Mouse (Mus musculus): ENCODE results near the gene Ctdspl. TPM values are rescaled to one million over a fixed set of nuclear protein-coding genes. Genes with fewer than 3 reads are reported as not detected.

Ctdspl gene
- polyA plus RNA-seq, 1 experiment from 2014 or later: 13.6 TPM

GRCm38 (mm10) chr9:118974148-118974547 is 47.9 kb downstream of the Ctdspl start:
- Histone ChIP-seq H3K4me1 (ENCODE audit: control insufficient read depth, insufficient read depth, low read length) (peaks cover 34% of the 10 kb centered on the region), H3K9me3 (ENCODE audit: control insufficient read depth, low read length) (no peaks in the 10 kb centered on the region), H3K27me3 (ENCODE audit: control insufficient read depth, insufficient read depth, low read length) (no peaks in the 10 kb centered on the region), H3K27ac (replicated peaks; ENCODE audit: low read depth, low read length) (peak overlapping the region; percentile 31; the same call in 1 of the 2 replicates), H3K9ac (ENCODE audit: low read length) (no peak overlapping the region), H3K36me3 (ENCODE audit: control insufficient read depth, insufficient read depth, low read length) (no peaks in the 10 kb centered on the region), H3K4me2 (ENCODE audit: low read depth, severe bottlenecking) (no peak overlapping the region), H3K4me3 (ENCODE audit: low read depth, low read length) (no peak overlapping the region)
- WGBS: 31% methylated on average over 5 of the region's 5 CpGs
- no peak for ATAC-seq (ENCODE audit: insufficient number of reproducible peaks, low FRiP score, low TSS enrichment, low read depth)
- DNase-seq (ENCODE audit: low spot score): no peak

DNA sequence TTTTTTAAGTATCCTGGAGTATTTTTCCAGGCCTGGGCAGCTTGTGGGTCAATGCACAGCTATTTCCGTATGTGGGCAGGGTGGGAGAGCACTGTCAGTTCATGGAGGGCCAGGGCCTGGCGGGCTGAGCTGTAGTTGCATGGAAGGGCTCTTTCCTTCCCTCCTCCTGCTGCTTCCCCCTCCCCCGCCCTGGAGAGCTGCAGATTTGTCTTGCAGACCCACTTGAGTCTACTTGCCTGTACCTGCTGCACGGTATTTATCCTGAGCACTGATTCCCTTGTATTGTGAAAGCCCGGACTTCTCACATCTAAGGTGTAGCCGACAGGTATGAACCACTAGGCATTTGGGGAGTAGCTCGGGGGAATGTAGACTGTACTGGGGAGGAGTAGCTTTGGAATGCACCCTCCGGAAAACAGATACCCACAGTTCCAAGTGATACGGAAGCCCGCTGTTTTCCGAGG is 49.0 kb downstream of the Ctdspl start:
- ATAC-seq (ENCODE audit: insufficient number of reproducible peaks, low FRiP score, low TSS enrichment, low read depth) (no peak), DNase-seq (ENCODE audit: low spot score) (peak; percentile 53)
- no peak overlapping the region for H3K4me2 ChIP-seq (ENCODE audit: low read depth, severe bottlenecking)
- peak overlapping the region; percentile 59; the same call in 1 of the 2 replicates for H3K27ac ChIP-seq (replicated peaks; ENCODE audit: low read depth, low read length)
- no peak overlapping the region for H3K9ac ChIP-seq (ENCODE audit: low read length)
- no peaks in the 10 kb centered on the region for H3K9me3 ChIP-seq (ENCODE audit: control insufficient read depth, low read length)
- no peak overlapping the region for H3K4me3 ChIP-seq (ENCODE audit: low read depth, low read length)
- WGBS: 65% methylated on average over 11 of the region's 11 CpGs
- no peaks in the 10 kb centered on the region for H3K36me3 ChIP-seq (ENCODE audit: control insufficient read depth, insufficient read depth, low read length)
- peaks cover 42% of the 10 kb centered on the region for H3K4me1 ChIP-seq (ENCODE audit: control insufficient read depth, insufficient read depth, low read length)
- no peaks in the 10 kb centered on the region for H3K27me3 ChIP-seq (ENCODE audit: control insufficient read depth, insufficient read depth, low read length)

GRCm38 (mm10) chr9:118975758-118976157 is 49.5 kb downstream of the Ctdspl start:
- 48% methylated on average over 9 of the region's 9 CpGs for WGBS
- no peak for ATAC-seq (ENCODE audit: insufficient number of reproducible peaks, low FRiP score, low TSS enrichment, low read depth)
- Histone ChIP-seq H3K9me3 (ENCODE audit: control insufficient read depth, low read length) (no peaks in the 10 kb centered on the region), H3K4me1 (ENCODE audit: control insufficient read depth, insufficient read depth, low read length) (peaks cover 47% of the 10 kb centered on the region), H3K27ac (replicated peaks; ENCODE audit: low read depth, low read length) (peak overlapping the region; percentile 59; the same call in 1 of the 2 replicates), H3K27me3 (ENCODE audit: control insufficient read depth, insufficient read depth, low read length) (no peaks in the 10 kb centered on the region), H3K4me2 (ENCODE audit: low read depth, severe bottlenecking) (no peak overlapping the region), H3K4me3 (ENCODE audit: low read depth, low read length) (no peak overlapping the region), H3K36me3 (ENCODE audit: control insufficient read depth, insufficient read depth, low read length) (no peaks in the 10 kb centered on the region), H3K9ac (ENCODE audit: low read length) (no peak overlapping the region)
- DNase-seq (ENCODE audit: low spot score): no peak

DNA sequence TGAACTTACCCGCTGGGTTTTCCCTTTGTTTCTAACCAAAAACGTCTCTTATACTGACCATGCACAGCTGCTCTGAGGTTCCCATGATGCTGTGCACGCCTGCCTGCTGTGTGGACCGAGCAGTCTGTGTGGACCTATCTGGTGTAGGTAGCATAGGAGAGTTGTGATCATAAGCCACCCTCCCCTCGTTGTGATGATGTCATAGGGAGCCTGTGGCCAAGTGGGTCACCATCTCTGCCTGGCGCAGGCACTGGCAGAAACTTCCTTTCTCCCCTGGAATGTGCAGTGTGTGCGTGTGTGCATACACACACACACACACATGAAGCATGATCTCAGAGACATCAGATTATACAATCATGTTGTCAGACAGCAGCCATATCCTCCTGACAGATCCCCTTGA is 50.3 kb downstream of the Ctdspl start:
- no peak for ATAC-seq (ENCODE audit: insufficient number of reproducible peaks, low FRiP score, low TSS enrichment, low read depth)
- Histone ChIP-seq H3K9me3 (ENCODE audit: control insufficient read depth, low read length) (no peaks in the 10 kb centered on the region), H3K27me3 (ENCODE audit: control insufficient read depth, insufficient read depth, low read length) (no peaks in the 10 kb centered on the region), H3K4me3 (ENCODE audit: low read depth, low read length) (no peak overlapping the region), H3K4me2 (ENCODE audit: low read depth, severe bottlenecking) (no peak overlapping the region), H3K27ac (replicated peaks; ENCODE audit: low read depth, low read length) (no peak overlapping the region; the same call in 1 of the 2 replicates), H3K36me3 (ENCODE audit: control insufficient read depth, insufficient read depth, low read length) (no peaks in the 10 kb centered on the region), H3K4me1 (ENCODE audit: control insufficient read depth, insufficient read depth, low read length) (peaks cover 55% of the 10 kb centered on the region), H3K9ac (ENCODE audit: low read length) (no peak overlapping the region)
- 89% methylated on average over 7 of the region's 7 CpGs for WGBS
- DNase-seq (ENCODE audit: low spot score): no peak

DNA sequence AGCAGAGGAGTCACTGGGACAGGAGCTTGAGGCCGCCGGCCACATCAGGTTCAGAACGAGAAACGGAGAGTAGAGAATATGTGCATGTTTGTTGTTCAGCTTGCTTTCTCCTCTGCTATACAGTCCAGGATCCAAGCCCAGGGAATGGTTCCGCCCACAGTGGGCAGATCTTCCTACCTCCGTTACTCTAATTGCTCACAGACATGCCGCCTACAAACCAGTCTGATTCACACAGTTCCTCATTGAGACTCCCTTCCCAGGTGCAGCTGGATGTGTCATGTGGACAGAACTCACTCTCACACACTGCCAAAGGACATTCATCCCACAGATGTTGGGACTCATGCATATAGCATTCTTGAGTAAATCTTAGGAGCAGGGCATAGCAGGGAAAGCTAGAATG is 51.2 kb downstream of the Ctdspl start:
- DNase-seq (ENCODE audit: low spot score) (no peak), ATAC-seq (ENCODE audit: insufficient number of reproducible peaks, low FRiP score, low TSS enrichment, low read depth) (no peak)
- no peaks in the 10 kb centered on the region for H3K9me3 ChIP-seq (ENCODE audit: control insufficient read depth, low read length)
- H3K9ac ChIP-seq (ENCODE audit: low read length): no peak overlapping the region
- no peaks in the 10 kb centered on the region for H3K27me3 ChIP-seq (ENCODE audit: control insufficient read depth, insufficient read depth, low read length)
- H3K4me2 ChIP-seq (ENCODE audit: low read depth, severe bottlenecking): no peak overlapping the region
- H3K27ac ChIP-seq (replicated peaks; ENCODE audit: low read depth, low read length): 0 out of 2 replicates have a peak overlapping the region, but pooled peaks have one; percentile 25
- H3K4me3 ChIP-seq (ENCODE audit: low read depth, low read length): no peak overlapping the region
- no peaks in the 10 kb centered on the region for H3K36me3 ChIP-seq (ENCODE audit: control insufficient read depth, insufficient read depth, low read length)
- WGBS: 91% methylated on average over 7 of the region's 7 CpGs
- H3K4me1 ChIP-seq (ENCODE audit: control insufficient read depth, insufficient read depth, low read length): peaks cover 58% of the 10 kb centered on the region

DNA sequence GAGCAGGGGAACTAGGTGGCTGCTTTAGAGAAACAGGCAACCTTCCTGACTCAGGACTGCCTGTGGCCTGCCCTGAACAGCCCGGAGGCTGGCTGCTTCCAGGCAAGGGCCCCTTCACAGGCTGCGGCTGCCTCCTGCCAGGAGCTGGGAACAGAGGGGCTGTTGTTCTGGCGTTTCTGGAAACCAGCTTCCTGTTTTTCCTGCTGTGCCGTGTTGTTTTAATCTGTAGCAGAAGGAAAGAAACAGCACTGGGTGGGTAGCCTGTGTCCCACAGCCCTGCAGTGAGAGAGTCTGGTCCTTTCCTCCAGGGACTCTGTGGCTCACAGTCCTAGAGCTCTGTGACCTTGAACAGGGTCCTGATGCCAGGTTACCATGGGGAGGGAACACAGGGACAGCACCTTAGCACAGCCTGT is 54.2 kb downstream of the Ctdspl start:
- H3K27me3 ChIP-seq (ENCODE audit: control insufficient read depth, insufficient read depth, low read length): no peaks in the 10 kb centered on the region
- H3K4me3 ChIP-seq (ENCODE audit: low read depth, low read length): no peak overlapping the region
- H3K9ac ChIP-seq (ENCODE audit: low read length): peak overlapping the region; percentile 37; the same call in 1 of the 2 replicates
- peak; percentile 78 for DNase-seq (ENCODE audit: low spot score)
- H3K36me3 ChIP-seq (ENCODE audit: control insufficient read depth, insufficient read depth, low read length): no peaks in the 10 kb centered on the region
- peak; percentile 85 for ATAC-seq (ENCODE audit: insufficient number of reproducible peaks, low FRiP score, low TSS enrichment, low read depth)
- peaks cover 53% of the 10 kb centered on the region for H3K4me1 ChIP-seq (ENCODE audit: control insufficient read depth, insufficient read depth, low read length)
- 5% methylated on average over 4 of the region's 4 CpGs for WGBS
- no peaks in the 10 kb centered on the region for H3K9me3 ChIP-seq (ENCODE audit: control insufficient read depth, low read length)
- H3K4me2 ChIP-seq (ENCODE audit: low read depth, severe bottlenecking): 0 out of 2 replicates have a peak overlapping the region, but pooled peaks have one; percentile 15
- peak overlapping the region; percentile 97 for H3K27ac ChIP-seq (replicated peaks; ENCODE audit: low read depth, low read length)

DNA sequence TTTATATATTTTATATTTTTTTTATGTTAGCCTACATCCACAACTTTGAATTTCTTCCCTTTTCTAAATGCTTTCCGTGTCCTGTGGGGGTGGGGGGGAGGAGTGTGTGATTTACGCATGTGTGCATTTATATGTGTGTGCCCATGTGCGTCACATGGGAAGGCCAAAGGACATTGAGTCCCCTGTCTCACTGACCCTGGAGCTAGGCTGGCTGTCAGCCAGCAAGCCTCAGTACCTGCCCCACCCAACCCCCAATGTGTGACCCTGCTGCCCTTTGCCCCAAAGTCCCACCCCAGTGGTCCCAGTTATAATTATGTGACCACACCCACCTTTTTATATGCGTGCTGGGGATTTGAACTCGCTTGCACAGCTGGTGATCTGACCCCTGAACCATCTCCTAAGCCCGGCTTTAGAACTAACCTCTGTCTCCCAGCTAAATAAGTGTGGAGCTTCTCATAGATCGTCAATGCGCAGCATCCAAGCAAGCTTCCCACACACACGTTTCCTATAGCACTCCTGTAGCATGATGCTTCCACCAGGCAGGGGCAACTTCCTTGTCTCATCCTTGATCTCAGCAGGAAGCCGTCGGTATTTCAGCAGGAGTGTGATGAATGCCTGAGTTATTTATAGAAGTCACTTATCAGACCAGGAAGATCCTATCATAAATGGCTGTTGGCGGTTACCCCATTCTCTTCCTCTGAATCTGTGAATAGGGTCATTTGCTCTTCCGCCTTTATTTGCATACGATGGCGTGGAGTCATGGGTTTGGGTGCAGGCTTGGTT is 58.6 kb downstream of the Ctdspl start:
- 60% methylated on average over 15 of the region's 15 CpGs for WGBS
- no peak overlapping the region for H3K4me2 ChIP-seq (ENCODE audit: low read depth, severe bottlenecking)
- no peaks in the 10 kb centered on the region for H3K36me3 ChIP-seq (ENCODE audit: control insufficient read depth, insufficient read depth, low read length)
- no peak for DNase-seq (ENCODE audit: low spot score)
- no peaks in the 10 kb centered on the region for H3K27me3 ChIP-seq (ENCODE audit: control insufficient read depth, insufficient read depth, low read length)
- H3K4me1 ChIP-seq (ENCODE audit: control insufficient read depth, insufficient read depth, low read length): peaks cover 49% of the 10 kb centered on the region
- H3K9ac ChIP-seq (ENCODE audit: low read length): no peak overlapping the region
- ATAC-seq (ENCODE audit: insufficient number of reproducible peaks, low FRiP score, low TSS enrichment, low read depth): no peak
- 0 out of 2 replicates have a peak overlapping the region, but pooled peaks have one; percentile 21 for H3K27ac ChIP-seq (replicated peaks; ENCODE audit: low read depth, low read length)
- H3K4me3 ChIP-seq (ENCODE audit: low read depth, low read length): no peak overlapping the region
- no peaks in the 10 kb centered on the region for H3K9me3 ChIP-seq (ENCODE audit: control insufficient read depth, low read length)

GRCm38 (mm10) chr9:118986286-118986685 is 60.0 kb downstream of the Ctdspl start:
- DNase-seq (ENCODE audit: low spot score) (no peak), ATAC-seq (ENCODE audit: insufficient number of reproducible peaks, low FRiP score, low TSS enrichment, low read depth) (no peak)
- no peak overlapping the region for H3K27ac ChIP-seq (replicated peaks; ENCODE audit: low read depth, low read length)
- H3K27me3 ChIP-seq (ENCODE audit: control insufficient read depth, insufficient read depth, low read length): no peaks in the 10 kb centered on the region
- peaks cover 36% of the 10 kb centered on the region for H3K4me1 ChIP-seq (ENCODE audit: control insufficient read depth, insufficient read depth, low read length)
- 73% methylated on average over 11 of the region's 11 CpGs for WGBS
- H3K4me2 ChIP-seq (ENCODE audit: low read depth, severe bottlenecking): no peak overlapping the region
- H3K36me3 ChIP-seq (ENCODE audit: control insufficient read depth, insufficient read depth, low read length): no peaks in the 10 kb centered on the region
- no peak overlapping the region for H3K4me3 ChIP-seq (ENCODE audit: low read depth, low read length)
- no peak overlapping the region for H3K9ac ChIP-seq (ENCODE audit: low read length)
- H3K9me3 ChIP-seq (ENCODE audit: control insufficient read depth, low read length): no peaks in the 10 kb centered on the region

Data from limb, embryonic 11.5 days (tissue).